Mouse (Mus musculus): ENCODE data around the gene Zfp974.
"Not testable (repeated sequence)": the region's sequence is repeated elsewhere in the genome, so short reads cannot be mapped to it uniquely, and the experiment has no call there.

DNA sequence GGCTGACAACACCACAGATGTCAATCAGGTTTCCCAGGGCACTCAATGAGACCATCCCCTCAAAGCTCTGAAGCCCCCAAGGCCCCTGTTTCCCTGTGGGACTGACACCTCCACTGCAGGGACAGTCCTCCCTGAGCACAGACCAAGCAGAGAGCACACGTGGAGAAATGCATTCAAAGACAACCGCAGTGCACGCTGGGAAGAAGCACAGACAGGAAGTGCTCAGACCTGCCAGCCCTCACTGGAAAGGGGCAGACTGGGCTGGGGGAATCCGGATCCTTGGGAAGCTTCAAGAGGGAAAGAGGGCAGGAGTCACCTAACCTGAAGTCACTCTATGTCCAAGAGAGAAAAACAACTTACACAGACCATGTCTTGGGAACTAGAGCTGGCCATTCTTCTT lies 2.2 kb downstream of the Zfp974 start:
- TF ChIP-seq POLR2A (IDR thresholded peaks at IDR 0.05; ENCODE audit: low read depth, low read length): 0 out of 2 replicates have a peak, but pooled peaks have one; percentile 29
- not testable (repeated sequence) for TF ChIP-seq CTCF (conservative IDR thresholded peaks at IDR 0.05 in 1 of 2, IDR thresholded peaks at IDR 0.05 in 1 of 2; ENCODE audit: low read depth in 2 of 2, low read length in 2 of 2); MXI1 (IDR thresholded peaks at IDR 0.05; ENCODE audit: low read depth, low read length); EP300 (IDR thresholded peaks at IDR 0.05; ENCODE audit: low read length); CHD2 (IDR thresholded peaks at IDR 0.05; ENCODE audit: low read length)
